Mouse (Mus musculus): ENCODE results near the gene Gpr21.
"Not testable (repeated sequence)": the region's sequence is repeated elsewhere in the genome, so short reads cannot be mapped to it uniquely, and the experiment has no call there.

The Gpr21 gene

GRCm38 (mm10) chr2:37516030-37516710, at the start of gene Gpr21:
Gene Gpr21 (plus strand): TSS chr2:37516332.
- DNase-seq, result peak in 1 of 2 experiments; percentile 4

GRCm38 (mm10) chr2:37479559-37479958, 36.6 kb upstream of the Gpr21 start:
- no peak for DNase-seq

- DNase-seq, result no peak
Measured at GRCm38 (mm10) chr2:37480039-37480438, 36.1 kb upstream of the Gpr21 start.

- DNase-seq, result no peak
Measured at GRCm38 (mm10) chr2:37484165-37484564, 32.0 kb upstream of the Gpr21 start.

- peak in 1 of 2 experiments; percentile 28 for DNase-seq
Measured at GRCm38 (mm10) chr2:37485370-37485769, 30.8 kb upstream of the Gpr21 start.

GRCm38 (mm10) chr2:37486408-37486807, 29.7 kb upstream of the Gpr21 start:
- no peak for DNase-seq

- DNase-seq, result no peak
Measured at GRCm38 (mm10) chr2:37488956-37489355, 27.2 kb upstream of the Gpr21 start.

- DNase-seq, result no peak
Measured at GRCm38 (mm10) chr2:37497321-37497720, 18.8 kb upstream of the Gpr21 start.

- not testable (repeated sequence) for DNase-seq
Measured at GRCm38 (mm10) chr2:37505856-37506255, 10.3 kb upstream of the Gpr21 start.

- DNase-seq, result no peak
Measured at GRCm38 (mm10) chr2:37511134-37511901, 4.8 kb upstream of the Gpr21 start.

- no peak for DNase-seq
Measured at GRCm38 (mm10) chr2:37516922-37517462, 860 bp downstream of the Gpr21 start.

- DNase-seq, result no peak
Measured at GRCm38 (mm10) chr2:37518561-37519285, 2.6 kb downstream of the Gpr21 start.

- no peak for DNase-seq
Measured at GRCm38 (mm10) chr2:37519286-37519640, 3.1 kb downstream of the Gpr21 start.

GRCm38 (mm10) chr2:37527587-37527986, 11.5 kb downstream of the Gpr21 start:
- DNase-seq, result no peak

GRCm38 (mm10) chr2:37529397-37529796, 13.3 kb downstream of the Gpr21 start:
- DNase-seq, result no peak

- no peak for DNase-seq
Measured at GRCm38 (mm10) chr2:37530766-37531165, 14.6 kb downstream of the Gpr21 start.

- DNase-seq, result no peak
Measured at GRCm38 (mm10) chr2:37531639-37532038, 15.5 kb downstream of the Gpr21 start.

GRCm38 (mm10) chr2:37549346-37550012, 33.3 kb downstream of the Gpr21 start:
- peak in 1 of 2 experiments; percentile 13 for DNase-seq

GRCm38 (mm10) chr2:37556366-37556765, 40.2 kb downstream of the Gpr21 start:
- no peak for DNase-seq

- DNase-seq, result peak in 1 of 2 experiments; percentile 8
Measured at GRCm38 (mm10) chr2:37565579-37565978, 49.4 kb downstream of the Gpr21 start.

GRCm38 (mm10) chr2:37566035-37566434, 49.9 kb downstream of the Gpr21 start:
- no peak for DNase-seq

GRCm38 (mm10) chr2:37569888-37570287, 53.8 kb downstream of the Gpr21 start:
- DNase-seq, result no peak
